Mouse (Mus musculus) T-helper 1 cell (primary cell): ENCODE results near the gene Pak6.

ENCODE experiments used
- in situ Hi-C: fragments of 300-600 bp; cut with MboI, MseI; formaldehyde crosslinking; loops from one replicate; pipeline ENCODE4 v1.15.1; 2025; ENCODE audit warnings: high pct_unique_total_duplicates

The Pak6 gene

DNA sequence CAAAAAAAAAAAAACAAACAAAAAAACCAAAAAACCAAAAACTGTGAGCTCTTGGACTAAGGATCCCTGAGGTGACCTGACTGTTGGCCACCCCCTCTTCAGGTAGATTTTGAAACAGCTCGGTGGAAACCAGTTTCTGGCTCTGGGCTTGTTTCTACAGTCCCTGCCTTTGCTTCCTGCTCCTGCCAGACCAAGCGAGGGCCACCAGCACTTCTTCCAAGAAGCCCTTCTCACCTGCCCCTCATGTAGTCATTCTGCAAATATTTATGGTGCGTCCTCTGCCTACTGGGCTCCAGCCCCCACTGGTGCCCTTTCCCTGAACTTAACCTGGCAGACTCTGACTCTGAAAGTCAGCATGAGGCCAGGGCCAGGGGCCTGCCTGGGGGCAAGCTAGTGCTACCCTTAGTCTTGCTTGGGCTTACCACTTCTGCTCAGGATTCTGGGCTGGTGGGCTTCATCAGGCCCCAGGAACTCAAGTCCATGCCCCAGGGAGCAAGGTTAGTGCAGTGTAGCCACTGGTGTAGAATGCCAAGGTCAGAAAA lies 1.9 kb downstream of the Pak6 start:
- in situ Hi-C loops = no loop called here

DNA sequence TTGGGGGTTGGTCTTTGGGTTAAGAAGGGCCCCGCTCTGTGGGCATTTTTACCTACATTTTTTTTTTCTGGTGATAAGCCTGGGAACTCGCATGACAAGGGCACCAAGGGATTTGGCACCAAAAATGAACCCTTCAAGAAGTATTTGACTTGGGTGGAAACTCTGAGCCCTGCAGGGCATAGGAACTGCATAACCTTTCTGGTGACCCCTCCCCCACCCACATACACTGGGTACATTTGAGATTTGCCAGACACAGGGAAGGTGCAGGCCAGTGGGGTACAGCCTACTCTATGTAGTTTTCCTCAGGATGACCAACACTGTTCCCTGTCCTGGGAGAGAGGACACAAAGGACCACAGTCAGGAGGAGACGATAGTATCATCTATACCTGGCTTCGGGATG lies 2.5 kb downstream of the Pak6 start:
- in situ Hi-C loops = no loop called here

DNA sequence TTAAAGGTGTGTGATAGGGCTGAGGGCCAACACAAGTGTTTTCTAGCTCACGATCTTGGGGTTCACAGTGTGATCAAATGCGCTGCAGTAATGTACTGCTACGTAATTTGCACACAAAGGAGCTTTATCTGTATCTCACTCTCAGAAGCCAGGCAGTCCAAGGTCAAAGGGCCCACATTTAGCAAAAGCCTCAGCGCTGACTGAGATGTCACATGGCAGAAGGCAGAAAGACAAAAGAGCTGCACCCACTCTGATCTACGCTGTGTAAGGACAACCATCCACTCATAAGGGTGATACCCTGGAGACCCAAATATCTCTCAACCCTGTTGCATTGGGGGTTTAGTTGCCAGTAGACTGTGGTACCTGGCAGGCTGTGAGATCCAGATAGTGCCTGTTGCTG lies 4.1 kb downstream of the Pak6 start:
- in situ Hi-C loops = no loop called here

- in situ Hi-C loops = no loop called here
Observed at GRCm38 (mm10) chr2:118669245-118669644, 6.1 kb downstream of the Pak6 start.

DNA sequence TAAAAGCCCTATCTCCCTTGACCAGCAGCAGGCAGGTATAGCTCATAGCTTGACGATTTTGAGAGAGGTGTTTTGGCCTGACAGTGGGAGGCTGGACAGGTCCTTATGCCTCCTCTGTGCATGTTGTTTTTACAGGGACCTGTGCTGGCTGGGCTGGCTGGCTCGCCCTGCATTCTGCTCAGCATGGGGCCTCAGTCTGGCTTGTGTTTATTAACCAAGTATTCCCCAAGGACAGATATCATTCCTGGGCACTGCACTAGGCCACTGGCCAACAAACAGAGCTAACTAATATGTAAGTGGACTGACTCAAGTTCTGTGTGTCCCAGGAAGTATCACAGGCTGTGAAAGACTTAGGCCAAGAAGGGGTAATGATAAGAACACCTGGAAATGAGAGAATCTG lies 6.7 kb downstream of the Pak6 start:
- in situ Hi-C loops = no loop called here

DNA sequence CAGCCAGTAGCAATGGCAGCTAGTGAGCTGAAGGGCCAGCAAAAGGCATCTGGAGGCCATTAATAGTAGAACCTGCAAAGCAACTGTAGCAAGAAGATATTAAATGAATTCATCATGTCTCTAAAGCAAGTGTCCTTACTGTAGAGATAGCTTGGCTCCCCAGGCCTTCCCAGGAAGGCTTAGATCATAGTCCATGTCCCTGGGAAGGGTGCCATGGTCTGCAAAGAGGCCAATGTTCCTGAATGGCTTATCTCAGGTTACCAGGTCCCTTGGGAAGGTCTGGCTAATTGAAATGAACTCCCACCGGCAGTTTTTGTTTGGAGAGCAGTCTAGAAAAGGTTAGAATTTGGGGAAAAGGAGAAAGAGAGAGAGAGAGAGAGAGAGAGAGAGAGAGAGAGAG lies 8.6 kb downstream of the Pak6 start:
- in situ Hi-C loops = no loop called here

DNA sequence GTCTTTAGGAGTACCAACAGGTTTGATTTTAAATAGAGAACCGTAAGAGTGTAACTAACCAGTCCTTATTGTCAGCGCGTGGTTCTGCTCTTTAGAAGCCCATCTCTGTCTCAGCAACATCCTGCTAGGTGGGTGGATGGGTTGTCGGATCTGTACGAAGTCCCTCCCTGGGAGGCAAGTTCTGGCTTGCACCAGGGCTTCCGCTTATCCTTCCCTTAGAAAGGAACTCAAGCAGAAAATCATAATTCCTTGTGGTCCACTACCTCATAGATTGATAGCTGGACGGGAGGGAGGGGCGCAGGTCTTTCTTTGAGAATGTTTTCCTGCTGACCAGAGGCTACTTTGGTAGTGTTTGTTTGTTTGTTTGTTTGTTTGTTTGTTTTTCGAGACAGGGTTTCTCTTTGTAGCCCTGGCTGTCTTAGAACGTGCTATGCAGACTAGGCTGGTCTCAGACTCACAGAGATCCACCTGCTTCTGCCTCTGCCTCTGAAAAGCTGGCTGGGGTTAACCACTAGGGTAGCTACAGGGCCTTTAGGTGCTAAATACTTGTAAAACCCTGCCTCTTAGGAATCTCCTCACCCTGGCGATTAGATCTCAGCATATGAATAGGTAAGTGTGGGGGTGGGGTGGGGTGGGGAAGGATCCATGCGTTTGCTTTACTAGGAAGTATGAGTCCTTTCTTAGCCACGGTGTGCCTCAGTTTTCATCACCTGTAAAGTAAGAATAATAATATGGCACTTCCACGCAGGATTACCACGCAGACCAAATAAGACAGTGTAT lies 10.8 kb downstream of the Pak6 start:
- in situ Hi-C loops = no loop called here

DNA sequence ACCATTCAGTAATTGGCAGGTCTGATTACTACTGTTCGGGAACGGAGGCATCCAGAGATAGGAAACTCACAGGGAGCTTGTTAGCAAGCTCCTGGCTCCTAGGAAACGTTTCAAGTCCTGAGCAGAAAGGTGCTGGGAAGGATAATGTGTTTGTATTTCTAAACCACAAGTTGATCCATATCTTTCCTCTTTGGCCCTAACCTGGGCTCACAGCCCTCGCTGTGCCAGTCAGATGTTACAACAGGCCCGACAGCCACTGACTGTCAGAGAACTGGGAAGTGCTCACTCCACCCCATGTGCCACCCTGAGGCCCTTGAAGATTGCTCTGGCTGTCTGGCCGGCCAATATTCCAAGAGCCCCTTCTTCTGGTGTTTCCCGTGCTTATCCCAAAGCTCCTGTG lies 11.4 kb downstream of the Pak6 start:
- in situ Hi-C loops = no loop called here

GRCm38 (mm10) chr2:118676839-118677741 lies 14.0 kb downstream of the Pak6 start:
- in situ Hi-C loops = no loop called here

DNA sequence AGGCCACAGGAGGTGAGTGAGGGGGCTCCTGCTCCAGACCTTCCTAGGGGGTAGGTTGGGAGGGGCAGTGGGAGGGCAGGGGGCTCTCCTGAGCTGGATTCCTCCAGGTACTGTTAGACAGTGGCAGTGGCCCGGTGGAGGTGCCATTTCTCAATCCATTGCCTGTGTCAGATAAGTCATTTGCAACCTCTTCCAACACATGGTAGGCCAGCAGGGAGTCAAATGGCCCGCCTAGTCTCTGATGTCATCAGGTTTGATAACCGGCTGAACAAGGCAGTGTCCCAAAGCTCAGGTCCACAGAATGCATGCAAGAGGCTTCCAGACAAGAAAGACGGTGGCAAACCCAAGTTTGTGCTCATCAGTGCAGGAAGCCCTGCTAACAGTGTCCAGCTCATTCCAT lies 14.7 kb downstream of the Pak6 start:
- in situ Hi-C loops = no loop called here

GRCm38 (mm10) chr2:118679577-118679976 lies 16.5 kb downstream of the Pak6 start:
- in situ Hi-C loops = no loop called here

- in situ Hi-C loops = no loop called here
Observed at GRCm38 (mm10) chr2:118680926-118681325, 17.8 kb downstream of the Pak6 start.

- in situ Hi-C loops = no loop called here
Observed at GRCm38 (mm10) chr2:118682544-118683260, 19.6 kb downstream of the Pak6 start.

DNA sequence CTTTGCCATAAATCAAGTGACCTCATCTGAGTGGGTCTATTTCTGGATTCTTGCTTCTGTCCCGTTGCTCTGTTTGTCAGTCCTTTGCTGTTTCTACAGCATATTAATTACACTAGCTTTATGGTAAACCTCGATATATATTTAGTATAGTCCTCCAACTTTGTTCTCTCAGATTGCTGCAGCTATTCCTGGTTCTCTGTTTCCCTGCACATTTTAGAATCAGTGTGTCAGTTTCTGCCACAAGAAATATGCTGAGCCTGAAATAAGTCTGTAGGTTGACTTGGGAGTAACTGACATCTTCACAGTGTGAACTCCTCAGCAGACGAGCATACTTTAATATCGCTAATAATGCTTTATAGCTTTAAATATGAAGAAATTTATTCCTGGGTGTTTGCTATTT lies 22.0 kb downstream of the Pak6 start:
- in situ Hi-C loops = no loop called here

- in situ Hi-C loops = no loop called here
Observed at GRCm38 (mm10) chr2:118686693-118687092, 23.6 kb downstream of the Pak6 start.

GRCm38 (mm10) chr2:118687791-118688190 lies 24.7 kb downstream of the Pak6 start:
- in situ Hi-C loops = no loop called here

- in situ Hi-C loops = no loop called here
Observed at GRCm38 (mm10) chr2:118689875-118690274, 26.8 kb downstream of the Pak6 start.

GRCm38 (mm10) chr2:118693370-118693966 lies 30.4 kb downstream of the Pak6 start:
- in situ Hi-C loops = no loop called here

GRCm38 (mm10) chr2:118695677-118696232 lies 32.7 kb downstream of the Pak6 start:
- in situ Hi-C loops = no loop called here

GRCm38 (mm10) chr2:118696451-118697308 lies 33.6 kb downstream of the Pak6 start:
- in situ Hi-C loops = no loop called here
